Mouse (Mus musculus) lung, postnatal 0 days (tissue): Measurements from ENCODE around the gene Runx2.

Experiments used
- CTCF ChIP-seq: IDR thresholded peaks from 2 replicates; pipeline ENCODE4 v1.5.1; 2016; ENCODE audit warnings: antibody characterized with exemption, mild to moderate bottlenecking
- EP300 ChIP-seq: IDR thresholded peaks from 2 replicates; pipeline ENCODE4 v1.6.1; 2016; ENCODE audit warnings: antibody characterized with exemption, mild to moderate bottlenecking, control low read depth

DNA sequence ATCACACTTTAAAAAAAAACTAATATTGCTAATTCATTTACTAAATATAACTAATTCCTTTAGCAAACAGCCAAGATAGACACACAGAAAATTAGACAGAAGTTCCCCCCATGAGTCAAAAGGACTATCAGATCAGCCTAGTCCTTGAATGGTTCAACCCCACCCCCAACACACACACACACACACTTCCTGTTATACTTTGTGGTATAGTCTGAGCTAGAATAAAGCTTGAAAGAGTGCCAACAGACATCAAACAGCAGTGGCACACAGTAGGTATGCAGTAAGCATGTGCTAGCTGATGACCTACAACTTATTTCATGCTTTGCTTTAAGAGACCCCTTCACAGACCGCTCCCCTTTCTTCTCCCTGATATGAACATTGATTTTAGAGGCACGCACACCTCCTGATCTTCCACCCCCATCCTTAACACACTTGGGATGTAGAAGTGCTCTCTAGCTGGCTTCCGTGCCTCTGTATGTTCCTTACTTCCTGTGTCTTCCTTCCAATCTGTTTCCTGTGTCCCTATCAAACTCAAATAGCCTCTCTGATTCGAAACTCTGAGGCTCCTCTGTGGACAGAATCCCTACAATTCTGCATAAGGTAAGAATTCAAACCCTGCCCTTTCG is 124.1 kb downstream of the Runx2 start:
- TF ChIP-seq CTCF (no peak), EP300 (no peak)
